Comparison of ENCODE assay signal across 8 mouse cellular contexts in the genomic region with DNA sequence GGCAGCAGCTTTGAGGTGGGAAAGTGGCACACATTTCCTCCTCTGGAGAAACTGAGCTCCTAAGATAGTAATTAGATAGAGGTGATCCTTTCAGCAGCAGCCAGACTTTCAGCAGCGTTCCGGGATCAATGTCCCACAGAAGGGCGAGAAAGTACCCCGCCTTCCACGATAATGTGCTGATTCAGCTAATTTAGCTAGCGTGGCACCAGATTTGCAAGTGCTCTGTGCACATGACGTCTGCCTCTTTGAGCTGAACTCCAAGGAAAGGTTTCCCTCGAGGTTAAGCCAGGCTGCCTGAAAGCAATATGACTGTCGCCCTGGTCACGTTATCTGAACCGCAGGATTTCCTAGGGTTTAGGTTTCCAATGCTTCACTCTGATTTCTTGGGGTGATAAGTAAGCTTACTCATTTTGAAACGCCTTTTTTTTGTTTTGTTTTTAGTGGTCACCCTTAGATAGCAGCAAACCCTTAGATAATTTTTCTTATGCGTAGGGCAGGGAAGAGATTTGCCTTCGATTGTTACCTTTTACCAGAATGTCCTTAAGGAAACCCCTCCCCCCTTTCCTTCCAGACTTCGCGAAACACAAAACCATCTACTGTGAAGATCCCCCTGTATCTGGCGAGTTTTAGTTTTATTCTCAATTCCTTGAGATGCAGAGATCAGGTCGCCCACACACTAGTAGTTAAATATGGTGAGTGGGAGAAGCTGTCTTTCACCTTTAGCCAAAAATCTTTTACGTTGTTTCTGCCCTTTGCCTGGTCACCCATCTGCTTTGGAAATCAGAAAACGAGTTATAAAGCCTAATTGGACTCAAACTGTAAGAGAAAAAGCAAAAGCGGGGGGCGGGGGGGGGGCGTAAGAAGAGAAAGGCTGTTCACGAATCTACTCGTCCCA.
DNase-seq lines count a peak whose midpoint lies in the region; ATAC-seq and TF ChIP-seq lines count a peak whose summit lies in the region.

No protein-coding gene starts in this region.

- peak; percentile 31 for DNase-seq in gastrocnemius, adult 2 months
- DNase-seq in gastrocnemius, postnatal 4 days (ENCODE audit: low spot score in 2 of 2) = no peak
- DNase-seq in kidney, postnatal 25 days = peak; percentile 5 to 45
- DNase-seq in testis, postnatal 10 days (ENCODE audit: low spot score) = no peak

- no peak for TF ChIP-seq CTCF in gastrocnemius, adult 2 months (IDR thresholded peaks at IDR 0.05)
- TF ChIP-seq CTCF in bone marrow macrophage, adult 2 months (IDR thresholded peaks at IDR 0.05; ENCODE audit: low read depth, low read length) = no peak

- peak overlapping the region; percentile 89 for H3K4me2 ChIP-seq in heart, embryonic 14.5 days (ENCODE audit: low read length)
- H3K4me2 ChIP-seq in midbrain, embryonic 12.5 days (replicated peaks) = peak overlapping the region; percentile 67

- peak overlapping the region; percentile 63 for H3K9ac ChIP-seq in heart, embryonic 14.5 days (ENCODE audit: low read length)
- peak overlapping the region; percentile 61 for H3K9ac ChIP-seq in midbrain, embryonic 12.5 days (replicated peaks)

- no peak overlapping the region for H3K27ac ChIP-seq in gastrocnemius, adult 2 months
- H3K27ac ChIP-seq in bone marrow macrophage, adult 2 months (ENCODE audit: insufficient read depth, low read depth, low read length) = no peak overlapping the region
- no peak overlapping the region for H3K27ac ChIP-seq in heart, embryonic 14.5 days (replicated peaks in 1 of 2; ENCODE audit: control insufficient read depth in 1 of 2, insufficient read depth in 1 of 2, low read depth in 2 of 2, low read length in 2 of 2)
- H3K27ac ChIP-seq in midbrain, embryonic 12.5 days (replicated peaks) = peak overlapping the region; percentile 94

- ATAC-seq in heart, embryonic 14.5 days (ENCODE audit: insufficient number of reproducible peaks, insufficient read depth, low FRiP score, low read depth) = no peak
- peak; percentile 31; the same call in 1 of the 2 replicates for ATAC-seq in midbrain, embryonic 12.5 days (ENCODE audit: low FRiP score, low read depth)
- ATAC-seq in erythroid progenitor cell, adult 5-6 weeks (replicated peaks; ENCODE audit: low FRiP score, poor library complexity, severe bottlenecking) = no peak

- intact Hi-C loops in gastrocnemius, adult 2 months (cut with DNase I) = no loop called here

- no peaks in the 10 kb centered on the region for H3K9me3 ChIP-seq in heart, embryonic 14.5 days (ENCODE audit: control insufficient read depth, low read length)
- no peaks in the 10 kb centered on the region for H3K9me3 ChIP-seq in midbrain, embryonic 12.5 days

- no peak for TF ChIP-seq POLR2A in bone marrow macrophage, adult 2 months (IDR thresholded peaks at IDR 0.05; ENCODE audit: borderline replicate concordance, low read depth, low read length)

- 3% methylated on average over 25 of the region's 25 CpGs for WGBS in heart, embryonic 14.5 days
- 3% methylated on average over 25 of the region's 25 CpGs for WGBS in midbrain, embryonic 12.5 days

- peak overlapping the region; percentile 73 for H3K4me3 ChIP-seq in gastrocnemius, adult 2 months
- H3K4me3 ChIP-seq in bone marrow macrophage, adult 2 months (ENCODE audit: insufficient read depth, low read length) = peak overlapping the region; percentile 44
- peak overlapping the region; percentile 45 to 50 for H3K4me3 ChIP-seq in heart, embryonic 14.5 days (ENCODE audit: control insufficient read depth in 1 of 2, insufficient read depth in 1 of 2, low read depth in 1 of 2, low read length in 2 of 2)
- H3K4me3 ChIP-seq in midbrain, embryonic 12.5 days = peak overlapping the region; percentile 39

- peaks cover 7% of the 10 kb centered on the region; the same call in 1 of the 2 replicates for H3K4me1 ChIP-seq in bone marrow macrophage, adult 2 months (ENCODE audit: control insufficient read depth, insufficient read depth, low read length)
- H3K4me1 ChIP-seq in heart, embryonic 14.5 days (ENCODE audit: control insufficient read depth in 2 of 2, insufficient read depth in 2 of 2, low read length in 2 of 2) = peaks cover 5 to 7% of the 10 kb centered on the region in 2 experiments; a peak in 3 of 4 replicates
- H3K4me1 ChIP-seq in midbrain, embryonic 12.5 days = peaks cover 13% of the 10 kb centered on the region

- no peaks in the 10 kb centered on the region for H3K27me3 ChIP-seq in heart, embryonic 14.5 days (ENCODE audit: control insufficient read depth, insufficient read depth, low read length)
- no peaks in the 10 kb centered on the region for H3K27me3 ChIP-seq in midbrain, embryonic 12.5 days

- no peaks in the 10 kb centered on the region for H3K36me3 ChIP-seq in heart, embryonic 14.5 days (ENCODE audit: control insufficient read depth, insufficient read depth, low read length)
- H3K36me3 ChIP-seq in midbrain, embryonic 12.5 days = no peaks in the 10 kb centered on the region

Comparison
In these comparisons a context has a peak if more than half of its experiments do, and no peak if none do; other contexts are left out.
1. DNase-seq: peak in gastrocnemius, adult 2 months (single experiment) and kidney, postnatal 25 days (2 of 2); none in gastrocnemius, postnatal 4 days (0 of 2) and testis, postnatal 10 days (single experiment).
2. Peak in every context shown above with its lines, with median percentiles within 50 percentile points of each other: H3K4me3 ChIP-seq.